Mouse (Mus musculus) liver, adult 2 months (tissue): ENCODE data around the gene Hscb. TPM values are rescaled to one million over a fixed set of nuclear protein-coding genes. Genes with fewer than 3 reads are reported as not detected.

ENCODE experiments used
- DNase-seq: peaks from one replicate; pipeline ENCODE4 v3.0.0-alpha.2; 2011; ENCODE audit warnings: low read depth, low spot score; ENCODE audit errors: extremely low read depth
- H3K27ac ChIP-seq: fragments of 200-500 bp; replicated peaks from 2 replicates; pipeline ENCODE4 v1.5.1; 2012; ENCODE audit warnings: low read depth, mild to moderate bottlenecking, control low read depth, inconsistent platforms, low read length; ENCODE audit not compliant: insufficient read depth
- H3K27me3 ChIP-seq: fragments of 200-500 bp; 2 replicates; pipeline ENCODE4 v1.6.1; 2012; ENCODE audit warnings: mild to moderate bottlenecking, moderate library complexity, low read length, inconsistent platforms; ENCODE audit not compliant: control insufficient read depth, insufficient read depth
- H3K36me3 ChIP-seq: fragments of 200-500 bp; 2 replicates; pipeline ENCODE4 v1.6.1; 2012; ENCODE audit warnings: low read length, inconsistent platforms; ENCODE audit not compliant: control insufficient read depth, insufficient read depth
- H3K4me1 ChIP-seq: fragments of 200-500 bp; 2 replicates; pipeline ENCODE4 v1.6.1; 2011; ENCODE audit warnings: low read length; ENCODE audit not compliant: control insufficient read depth, insufficient read depth
- H3K4me3 ChIP-seq: fragments of 200-500 bp; 2 replicates; pipeline ENCODE4 v1.5.1; 2011; ENCODE audit warnings: low read depth, mild to moderate bottlenecking, control low read depth, low read length, moderate library complexity; ENCODE audit not compliant: insufficient read depth
- H3K79me2 ChIP-seq: fragments of 200-500 bp; 2 replicates; pipeline ENCODE4 v1.6.1; 2012; ENCODE audit warnings: inconsistent platforms, mild to moderate bottlenecking, low read length, moderate library complexity; ENCODE audit not compliant: control insufficient read depth, insufficient read depth
- H3K9ac ChIP-seq: fragments of 200-500 bp; 2 replicates; pipeline ENCODE4 v1.6.1; 2012; ENCODE audit warnings: low read depth, mild to moderate bottlenecking, control low read depth, inconsistent platforms, low read length
- CTCF ChIP-seq: fragments of 200-500 bp; IDR thresholded peaks from 2 replicates; pipeline ENCODE4 v1.5.1; 2011; ENCODE audit warnings: low read depth, low read length, control low read depth
- POLR2A ChIP-seq: fragments of 200-500 bp; IDR thresholded peaks from 2 replicates; pipeline ENCODE4 v1.6.1; 2011; ENCODE audit warnings: low read length, control low read depth; ENCODE audit not compliant: insufficient read depth; ENCODE audit errors: extremely low read depth
- WGBS: fragments of 180-500 bp; shearing (Covaris S2); methylation state at CpG from one replicate; pipeline ENCODE4 v1.1.7; 2018; 5-methylcytosine and 5-hydroxymethylcytosine counted together
- polyA plus RNA-seq: library from polyadenylated mRNA; depleted of rRNA; stranded (reverse); fragments of >200 nt; gene quantifications from 2 replicates; pipeline ENCODE4 v1.2.3, GENCODE M21; 2012; rRNA removed
- total RNA-seq: library from RNA; depleted of rRNA; stranded (reverse); fragments of >200 nt; gene quantifications from 2 replicates; pipeline ENCODE4 v1.2.3, GENCODE M21; 2014; rRNA removed

Hscb gene
- total and polyA plus RNA-seq, 2 experiments: 6.6 to 11.2 TPM

DNA sequence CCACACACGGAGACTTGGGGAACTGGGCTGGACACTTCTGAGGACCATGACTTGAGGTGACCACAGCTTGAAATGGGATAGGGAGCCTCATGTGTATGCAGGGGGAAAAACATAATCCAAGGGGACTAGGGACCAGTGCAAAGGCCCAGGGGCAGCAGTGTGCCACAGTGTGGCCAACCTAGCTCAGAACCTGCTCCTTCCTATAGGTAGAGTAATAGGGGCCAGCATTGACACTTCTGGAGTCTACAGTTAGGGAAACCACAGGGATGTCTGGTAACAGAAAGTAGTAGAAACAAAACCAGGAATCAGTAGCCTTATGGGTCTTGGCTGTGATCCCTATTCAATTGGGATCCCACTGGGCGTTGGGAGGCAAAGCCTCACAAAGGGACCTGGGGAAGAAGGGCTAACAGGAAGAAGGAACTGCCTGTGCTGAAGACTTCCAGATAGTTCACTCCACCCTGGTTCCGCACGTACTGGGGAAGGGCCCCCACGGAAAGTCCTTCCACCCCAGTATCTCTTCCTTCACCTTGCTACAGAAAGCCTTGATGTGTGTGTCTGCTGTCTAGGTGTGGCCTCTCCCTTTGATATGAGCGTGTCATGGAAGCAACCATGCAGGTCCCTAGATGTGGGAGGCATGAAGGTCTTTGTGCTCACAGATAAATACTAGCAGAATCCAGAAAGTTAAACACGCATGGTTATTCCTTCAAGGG lies 57.9 kb downstream of the Hscb start:
- Histone ChIP-seq H3K79me2 (no peaks in the 10 kb centered on the region; the same call in 1 of the 2 replicates), H3K36me3 (peaks cover 9% of the 10 kb centered on the region; the same call in 1 of the 2 replicates), H3K4me1 (peaks cover 6% of the 10 kb centered on the region), H3K4me3 (no peak overlapping the region), H3K27ac (no peak overlapping the region), H3K9ac (no peak overlapping the region), H3K27me3 (no peaks in the 10 kb centered on the region)
- TF ChIP-seq CTCF: no peak
- no peak for TF ChIP-seq POLR2A
- DNase-seq: no peak
- WGBS: 82% methylated on average over 7 of the region's 7 CpGs

DNA sequence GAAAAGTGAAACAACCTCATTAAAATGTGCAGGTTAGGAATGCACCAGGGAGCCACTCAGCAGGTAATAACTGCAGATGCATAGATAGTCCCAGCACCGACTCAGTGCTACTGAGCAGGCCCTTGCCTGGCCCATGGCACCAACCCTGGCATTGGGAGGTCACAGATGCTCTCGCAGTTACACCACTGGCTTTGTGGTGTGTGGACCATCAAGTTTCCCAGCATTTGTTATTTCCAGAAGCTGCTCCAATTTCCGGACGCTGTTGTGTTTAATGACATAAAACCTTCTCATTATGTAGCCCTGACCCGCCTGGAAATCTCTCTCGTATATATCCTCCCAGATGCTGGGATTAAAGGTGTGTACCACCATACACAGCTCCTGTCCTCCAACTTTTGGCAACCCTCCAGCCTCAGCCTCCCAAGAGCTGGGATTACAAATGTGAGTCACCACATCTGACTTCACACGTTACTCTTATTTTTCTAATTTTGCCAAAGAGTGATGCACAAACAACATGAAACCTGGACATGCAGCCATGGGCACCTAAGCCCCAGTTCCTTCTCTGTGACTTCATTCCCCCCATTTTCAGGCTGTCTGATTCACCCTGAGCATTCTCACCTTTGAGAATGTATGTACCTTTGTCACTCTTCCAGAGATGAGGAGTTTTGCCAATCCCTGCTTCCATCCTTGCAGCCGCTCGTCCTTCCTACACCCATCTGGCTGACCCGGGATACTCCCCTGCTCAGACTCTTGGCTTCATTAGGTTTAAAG lies 58.6 kb downstream of the Hscb start:
- peaks cover 4% of the 10 kb centered on the region; the same call in 1 of the 2 replicates for H3K36me3 ChIP-seq
- no peaks in the 10 kb centered on the region; the same call in 1 of the 2 replicates for H3K79me2 ChIP-seq
- 0 out of 2 replicates have a peak overlapping the region, but pooled peaks have one; percentile 33 for H3K27ac ChIP-seq
- no peak for DNase-seq
- WGBS: 64% methylated on average over 10 of the region's 10 CpGs
- H3K9ac ChIP-seq: peak overlapping the region; percentile 73
- peak overlapping the region; percentile 76 for H3K4me3 ChIP-seq
- peaks cover 6% of the 10 kb centered on the region for H3K4me1 ChIP-seq
- no peaks in the 10 kb centered on the region for H3K27me3 ChIP-seq
- TF ChIP-seq POLR2A (no peak), CTCF (no peak)

DNA sequence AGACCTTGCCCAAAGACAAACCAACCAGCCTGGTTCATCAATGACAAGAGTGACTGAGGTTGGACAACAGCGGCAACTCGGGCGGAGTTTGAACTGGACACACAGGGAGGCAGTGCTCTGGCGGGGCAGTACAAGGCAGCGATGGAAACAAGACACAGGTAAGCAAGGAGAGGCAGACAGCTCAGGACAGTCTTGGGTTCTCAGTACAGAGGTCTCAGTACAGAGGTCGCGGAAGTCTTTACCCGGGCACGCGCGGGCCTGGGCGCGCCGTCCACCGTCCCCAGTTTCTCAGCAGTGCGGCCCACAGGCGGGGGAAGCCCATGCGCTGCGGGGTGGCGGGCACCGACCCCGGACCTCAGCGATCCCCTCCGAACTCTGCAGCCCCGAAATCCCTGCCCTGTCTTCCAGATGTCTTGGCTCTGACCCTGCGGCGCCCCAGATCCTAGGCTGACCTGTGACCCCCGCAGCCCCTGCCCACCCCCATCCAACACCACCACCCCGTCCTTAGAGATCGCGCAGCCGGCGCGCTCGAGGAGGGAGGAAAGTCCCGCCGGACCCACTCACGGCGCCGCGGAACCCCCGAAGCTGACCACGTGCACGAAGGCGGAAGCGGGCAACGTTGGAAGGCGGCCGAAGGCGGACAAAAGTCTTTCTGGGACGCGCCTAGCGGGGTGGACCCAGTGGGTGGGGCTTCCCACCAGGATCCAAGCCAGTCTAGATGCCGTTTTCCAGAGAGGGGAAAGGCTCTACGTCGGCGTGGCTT lies 59.4 kb downstream of the Hscb start, which contains the start of gene Pus1:
Pus1 (minus strand) TSS at position 662 of the 763 bp plus-strand sequence.
- TF ChIP-seq POLR2A (no peak), CTCF (no peak)
- no peaks in the 10 kb centered on the region for H3K27me3 ChIP-seq
- peak within 1 kb of the TSS; percentile 76 for H3K4me3 ChIP-seq
- H3K4me1 ChIP-seq: peaks cover 6% of the 10 kb centered on the region
- DNase-seq: peak; percentile 71
- WGBS: under 1% methylated on average over 47 of the region's 57 CpGs
- no peaks in the 10 kb centered on the region; the same call in 1 of the 2 replicates for H3K79me2 ChIP-seq
- H3K27ac ChIP-seq: peak within 1 kb of the TSS; percentile 33
- H3K36me3 ChIP-seq: no peaks in the 10 kb centered on the region; the same call in 1 of the 2 replicates
- H3K9ac ChIP-seq: peak within 1 kb of the TSS; percentile 79

DNA sequence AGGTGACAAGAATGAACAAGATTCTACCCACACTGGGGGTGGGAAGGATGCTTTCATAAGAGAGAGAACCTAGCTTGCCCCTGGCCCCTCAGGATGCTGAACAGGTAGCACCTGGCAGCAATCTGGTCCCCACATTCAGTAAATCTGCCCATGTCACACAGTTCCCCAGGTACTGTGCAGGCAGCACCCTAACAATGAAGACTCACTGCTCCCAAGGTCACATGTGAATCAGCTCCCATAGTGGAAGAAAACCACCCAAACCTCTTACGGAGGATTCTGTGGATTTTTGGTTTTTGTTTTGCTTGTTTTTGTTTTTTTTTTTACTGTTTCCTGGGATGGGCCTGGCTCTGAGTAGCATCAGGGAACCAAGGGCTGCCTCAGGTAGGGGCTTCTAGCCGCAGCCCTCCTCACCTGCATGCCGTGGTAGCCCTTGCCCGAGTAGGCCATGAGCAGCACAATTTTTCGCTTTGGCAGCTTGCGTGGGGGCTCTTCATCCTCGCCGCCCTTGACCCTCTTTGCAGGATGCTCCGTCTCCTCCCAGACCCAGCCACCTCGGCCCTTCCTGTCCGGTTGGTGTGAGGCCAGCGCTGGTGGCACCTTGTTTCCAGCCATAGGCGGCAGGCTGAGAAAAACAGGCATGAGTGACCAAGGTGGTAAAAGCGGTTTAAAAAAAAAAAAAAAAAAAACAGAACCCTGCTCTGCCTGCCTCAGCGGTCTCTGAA lies 60.1 kb downstream of the Hscb start:
- Histone ChIP-seq H3K4me1 (peaks cover 6% of the 10 kb centered on the region), H3K4me3 (peak overlapping the region; percentile 76), H3K36me3 (no peaks in the 10 kb centered on the region), H3K27me3 (no peaks in the 10 kb centered on the region), H3K79me2 (no peaks in the 10 kb centered on the region; the same call in 1 of the 2 replicates), H3K9ac (peak overlapping the region; percentile 35; the same call in 1 of the 2 replicates), H3K27ac (no peak overlapping the region)
- 21% methylated on average over 15 of the region's 15 CpGs for WGBS
- TF ChIP-seq POLR2A: no peak
- TF ChIP-seq CTCF: no peak
- DNase-seq: no peak

Other genes starting within 250 kb of the Hscb start
- 2.7 and 3.2 TPM in 2 replicates for gene Noc4l, start 186.4 kb downstream of the Hscb start, total RNA-seq
- gene Noc4l, start 186.4 kb downstream of the Hscb start, polyA plus RNA-seq: 24.1 and 38.5 TPM in 2 replicates
- 2.4 TPM in 2 replicates for gene Ddx51, start 186.3 kb downstream of the Hscb start, total RNA-seq
- 9.2 and 12.2 TPM in 2 replicates for gene Ddx51, start 186.3 kb downstream of the Hscb start, polyA plus RNA-seq
- gene Ep400, start 69.1 kb downstream of the Hscb start, total RNA-seq: 15.2 and 23.4 TPM in 2 replicates
- 11.4 and 15.4 TPM in 2 replicates for gene Ep400, start 69.1 kb downstream of the Hscb start, polyA plus RNA-seq
- 11.6 and 14.5 TPM in 2 replicates for gene Pus1, start 59.1 kb downstream of the Hscb start, total RNA-seq
- 14.5 and 19.2 TPM in 2 replicates for gene Pus1, start 59.1 kb downstream of the Hscb start, polyA plus RNA-seq
- 29.0 and 38.7 TPM in 2 replicates for gene Ulk1, start 29.7 kb downstream of the Hscb start, total RNA-seq
- gene Ulk1, start 29.7 kb downstream of the Hscb start, polyA plus RNA-seq: 33.8 and 44.4 TPM in 2 replicates
- 2.6 and 3.6 TPM in 2 replicates for gene Chek2, start 202 bp upstream of the Hscb start, total RNA-seq
- 1.5 and 1.6 TPM in 2 replicates for gene Chek2, start 202 bp upstream of the Hscb start, polyA plus RNA-seq
- 0.83 and 2.7 TPM in 2 replicates for gene Ttc28, start 40.0 kb upstream of the Hscb start, total RNA-seq
- gene Ttc28, start 40.0 kb upstream of the Hscb start, polyA plus RNA-seq: 0.45 and 0.81 TPM in 2 replicates